Mouse (Mus musculus): Measurements from ENCODE around the gene Gm13285. TPM values are rescaled to one million over a fixed set of nuclear protein-coding genes. Genes with fewer than 3 reads are reported as not detected.

Gm13285 gene
- total RNA-seq, 1 experiment, result not detected

- Histone ChIP-seq H3K4me1 (ENCODE audit: control insufficient read depth in 2 of 2, insufficient read depth in 2 of 2, low read length in 2 of 2, poor library complexity in 1 of 2) (no peaks in the 10 kb centered on the region), H3K9me3 (ENCODE audit: control insufficient read depth, insufficient read depth, low read depth, low read length) (no peaks in the 10 kb centered on the region), H3K4me3 (ENCODE audit: insufficient read depth in 1 of 2, low read depth in 1 of 2, low read length in 2 of 2, poor library complexity in 1 of 2, severe bottlenecking in 1 of 2) (no peak overlapping the region), H3K27ac (ENCODE audit: insufficient read depth, low read depth, low read length, poor library complexity, severe bottlenecking) (no peak overlapping the region), H3K9ac (ENCODE audit: insufficient read depth, low read depth, low read length, poor library complexity, severe bottlenecking) (no peak overlapping the region), H3K36me3 (ENCODE audit: control insufficient read depth, insufficient read depth, low read length, poor library complexity, severe bottlenecking) (no peaks in the 10 kb centered on the region)
- in situ Hi-C loops (cut with MboI; ENCODE audit: low sequenced_read_pairs in 2 of 2, unreplicated experiment in 2 of 2), result no loop called here
- TF ChIP-seq ZC3H11A (IDR thresholded peaks at IDR 0.05; ENCODE audit: borderline replicate concordance, low read depth, low read length) (no peak), MAFK (IDR thresholded peaks at IDR 0.05; ENCODE audit: insufficient read depth, low read depth, low read length) (no peak), CHD2 (IDR thresholded peaks at IDR 0.05; ENCODE audit: low read depth, low read length) (no peak), HCFC1 (IDR thresholded peaks at IDR 0.05; ENCODE audit: borderline replicate concordance, insufficient read depth, low read length) (no peak)
- DNase-seq (ENCODE audit: low read depth, low spot score), result no peak
These were observed 45.9 kb downstream of the Gm13285 start for GRCm38 (mm10) chr4:88845334-88845733.

- no peaks in the 10 kb centered on the region for H3K9me3 ChIP-seq (ENCODE audit: control insufficient read depth, insufficient read depth, low read depth, low read length)
- TF ChIP-seq ZNF384 (IDR thresholded peaks at IDR 0.05; ENCODE audit: low read depth, low read length) (no peak), MAFK (IDR thresholded peaks at IDR 0.05; ENCODE audit: insufficient read depth, low read depth, low read length) (no peak), ZC3H11A (IDR thresholded peaks at IDR 0.05; ENCODE audit: borderline replicate concordance, low read depth, low read length) (no peak), CHD2 (IDR thresholded peaks at IDR 0.05; ENCODE audit: low read depth, low read length) (no peak), HCFC1 (IDR thresholded peaks at IDR 0.05; ENCODE audit: borderline replicate concordance, insufficient read depth, low read length) (no peak)
- no peak within 1 kb of the TSS for H3K27ac ChIP-seq (ENCODE audit: insufficient read depth, low read depth, low read length, poor library complexity, severe bottlenecking)
- H3K4me1 ChIP-seq (ENCODE audit: control insufficient read depth in 2 of 2, insufficient read depth in 2 of 2, low read length in 2 of 2, poor library complexity in 1 of 2), result no peaks in the 10 kb centered on the region
- no peak within 1 kb of the TSS for H3K4me3 ChIP-seq (ENCODE audit: insufficient read depth in 1 of 2, low read depth in 1 of 2, low read length in 2 of 2, poor library complexity in 1 of 2, severe bottlenecking in 1 of 2)
- DNase-seq (ENCODE audit: low read depth, low spot score), result no peak
- no peak within 1 kb of the TSS for H3K9ac ChIP-seq (ENCODE audit: insufficient read depth, low read depth, low read length, poor library complexity, severe bottlenecking)
- in situ Hi-C loops (cut with MboI; ENCODE audit: low sequenced_read_pairs in 2 of 2, unreplicated experiment in 2 of 2), result no loop called here
- no peaks in the 10 kb centered on the region for H3K36me3 ChIP-seq (ENCODE audit: control insufficient read depth, insufficient read depth, low read length, poor library complexity, severe bottlenecking)
These were observed 50.2 kb downstream of the Gm13285 start, which contains the start of gene Ifna1 for GRCm38 (mm10) chr4:88849698-88850097. Gene Ifna1 (plus strand): TSS chr4:88850087.

Other genes starting within 250 kb of the Gm13285 start
- gene Ifna15, start 241.4 kb upstream of the Gm13285 start, total RNA-seq (2012; rRNA removed), result not detected in 2 replicates
- not detected in 2 replicates for gene Ifna14, start 227.9 kb upstream of the Gm13285 start, total RNA-seq (2012; rRNA removed)
- gene Ifna9, start 207.3 kb upstream of the Gm13285 start, total RNA-seq (2012; rRNA removed), result not detected in 2 replicates
- gene Ifna12, start 196.3 kb upstream of the Gm13285 start, total RNA-seq (2012; rRNA removed), result not detected in 2 replicates
- not detected in 2 replicates for gene C87499, start 165.3 kb upstream of the Gm13285 start, total RNA-seq (2012; rRNA removed)
- not detected in 2 replicates for gene Ifna13, start 155.2 kb upstream of the Gm13285 start, total RNA-seq (2012; rRNA removed)
- not detected in 2 replicates for gene Ifna16, start 122.7 kb upstream of the Gm13285 start, total RNA-seq (2012; rRNA removed)
- not detected in 2 replicates for gene Ifna2, start 115.8 kb upstream of the Gm13285 start, total RNA-seq (2012; rRNA removed)
- not detected in 2 replicates for gene Ifnab, start 108.3 kb upstream of the Gm13285 start, total RNA-seq (2012; rRNA removed)
- 3.7 and 5.3 TPM in 2 replicates for gene Gm26566, start 77.9 kb upstream of the Gm13285 start, total RNA-seq (2012; rRNA removed)
- gene Klhl9, start 77.2 kb upstream of the Gm13285 start, total RNA-seq (2012; rRNA removed), result 20.7 and 31.5 TPM in 2 replicates
- gene Gm13271, start 44.8 kb upstream of the Gm13285 start, total RNA-seq (2012; rRNA removed), result not detected in 2 replicates
- not detected in 2 replicates for gene Gm13283, start 39.5 kb upstream of the Gm13285 start, total RNA-seq (2012; rRNA removed)
- gene Gm13290, start 25.8 kb upstream of the Gm13285 start, total RNA-seq (2012; rRNA removed), result not detected in 2 replicates
- not detected in 2 replicates for gene Gm13289, start 22.7 kb upstream of the Gm13285 start, total RNA-seq (2012; rRNA removed)
- gene Gm13272, start 19.8 kb upstream of the Gm13285 start, total RNA-seq (2012; rRNA removed), result not detected in 2 replicates
- gene Ifnz, start 17.5 kb upstream of the Gm13285 start, total RNA-seq (2012; rRNA removed), result not detected in 2 replicates
- not detected in 2 replicates for gene Gm13276, start 14.0 kb upstream of the Gm13285 start, total RNA-seq (2012; rRNA removed)
- gene Gm13277, start 11.0 kb upstream of the Gm13285 start, total RNA-seq (2012; rRNA removed), result not detected in 2 replicates
- gene Gm13278, start 8.1 kb upstream of the Gm13285 start, total RNA-seq (2012; rRNA removed), result not detected in 2 replicates
- gene Gm13275, start 5.2 kb upstream of the Gm13285 start, total RNA-seq (2012; rRNA removed), result not detected in 2 replicates
- not detected in 2 replicates for gene Gm13279, start 2.3 kb upstream of the Gm13285 start, total RNA-seq (2012; rRNA removed)
- not detected in 2 replicates for gene Gm13287, start 3.6 kb downstream of the Gm13285 start, total RNA-seq (2012; rRNA removed)
- gene Gm13288, start 5.9 kb downstream of the Gm13285 start, total RNA-seq (2012; rRNA removed), result not detected in 2 replicates
- gene Ifna7, start 16.6 kb downstream of the Gm13285 start, total RNA-seq (2012; rRNA removed), result not detected in 2 replicates
- not detected in 2 replicates for gene Ifna11, start 20.3 kb downstream of the Gm13285 start, total RNA-seq (2012; rRNA removed)
- not detected in 2 replicates for gene Ifna6, start 27.8 kb downstream of the Gm13285 start, total RNA-seq (2012; rRNA removed)
- not detected in 2 replicates for gene Ifna5, start 35.9 kb downstream of the Gm13285 start, total RNA-seq (2012; rRNA removed)
- not detected in 2 replicates for gene Ifna4, start 42.2 kb downstream of the Gm13285 start, total RNA-seq (2012; rRNA removed)
- gene Ifna1, start 50.4 kb downstream of the Gm13285 start, total RNA-seq (2012; rRNA removed), result not detected in 2 replicates
- not detected in 2 replicates for gene Ifne, start 80.5 kb downstream of the Gm13285 start, total RNA-seq (2012; rRNA removed)